Mouse (Mus musculus) megakaryocyte, embryonic 14.5 days (primary cell): Measurements from ENCODE around the gene Ctnna3.

Experiments used
- FLI1 ChIP-seq: IDR thresholded peaks from 2 replicates; pipeline ENCODE4 v1.6.1; 2012; ENCODE audit warnings: low read length, inconsistent platforms, mixed read lengths
- GATA1 ChIP-seq: IDR thresholded peaks from 3 replicates; pipeline ENCODE4 v1.6.1; 2012; ENCODE audit warnings: mixed read lengths, low read length, inconsistent platforms, borderline replicate concordance

- TF ChIP-seq GATA1 (no peak), FLI1 (no peak)
Observed at GRCm38 (mm10) chr10:63714151-63714550, 284.3 kb downstream of the Ctnna3 start.
